Mouse (Mus musculus) adrenal gland, postnatal 4 days (tissue): ENCODE results near the gene Ptprn2. TPM values are rescaled to one million over a fixed set of nuclear protein-coding genes. Genes with fewer than 3 reads are reported as not detected.
A peak's percentile ranks its signal among the peaks of the same experiment; 100 is the strongest.

ENCODE experiments used
- DNase-seq, 2 experiments: peaks; one replicate each; pipeline ENCODE4 v3.0.0; 2021 to 2022; ENCODE audit warnings: low spot score in 2 of 2, mixed read lengths in 2 of 2
- total RNA-seq, 2 experiments: library from RNA; stranded (reverse); gene quantifications; 2 replicates each; pipeline ENCODE4 v1.2.3; 2021

Ptprn2 gene
- total RNA-seq, 2 experiments from 2014 or later = 22.2 to 28.1 TPM

DNA sequence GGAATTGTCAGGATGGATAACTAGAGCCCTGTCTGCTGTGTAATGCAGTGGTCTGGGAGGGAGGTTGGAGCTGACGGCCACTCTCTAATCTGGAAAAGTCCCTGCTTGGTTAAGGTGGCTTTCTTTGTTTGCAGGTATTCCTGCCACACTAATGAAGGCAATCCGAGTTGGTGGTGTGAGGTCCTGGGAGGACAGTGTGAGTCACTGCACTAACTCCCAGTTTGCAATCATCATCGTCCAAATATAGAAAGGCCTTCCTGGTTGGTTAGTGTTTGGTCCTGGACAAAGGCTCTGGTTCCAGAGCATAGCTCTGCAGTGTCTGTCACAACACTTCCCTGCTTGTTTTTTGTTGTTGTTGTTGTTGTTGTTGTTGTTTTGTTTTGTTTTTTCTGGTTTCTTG, 102.0 kb downstream of the Ptprn2 start:
- no peak for DNase-seq

DNA sequence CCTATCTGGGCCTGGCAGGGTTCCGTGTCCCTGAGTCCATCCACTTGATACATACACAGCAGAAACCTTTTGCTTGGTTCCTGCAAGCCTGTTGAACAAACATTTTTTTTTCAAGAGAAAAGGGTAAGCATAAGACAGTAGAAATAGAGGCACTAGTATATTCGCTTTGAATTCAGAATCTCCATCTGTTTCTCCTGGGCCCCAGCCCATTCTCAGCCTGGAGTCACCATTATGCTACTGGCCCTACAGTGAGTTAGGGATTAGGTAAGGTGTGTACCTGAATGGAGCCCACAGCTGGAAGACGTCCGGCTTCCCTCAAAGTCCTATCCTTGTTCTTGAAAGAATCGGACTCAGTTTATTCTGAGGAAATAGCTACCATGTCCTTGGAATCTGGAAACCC, 104.6 kb downstream of the Ptprn2 start:
- DNase-seq = no peak

DNA sequence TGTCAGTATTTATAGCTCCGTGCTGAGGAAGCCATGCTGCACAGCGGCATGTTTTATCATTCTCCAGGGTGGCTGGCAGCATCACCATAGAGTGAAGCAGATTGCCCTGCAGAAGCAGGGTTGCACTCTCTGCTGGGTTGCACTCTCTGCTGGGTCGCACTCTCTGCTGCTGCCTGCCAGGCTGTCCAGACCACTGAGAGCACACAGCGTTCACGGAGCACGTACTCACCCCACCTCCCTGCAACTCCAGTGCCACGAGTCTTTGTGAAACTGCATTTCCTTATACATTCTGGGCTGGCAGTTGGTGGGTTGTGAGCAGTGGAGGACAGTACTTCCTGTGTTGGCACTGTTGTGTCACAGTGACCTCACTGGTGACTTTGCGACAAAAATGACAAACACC, 108.9 kb downstream of the Ptprn2 start:
- DNase-seq = no peak

DNA sequence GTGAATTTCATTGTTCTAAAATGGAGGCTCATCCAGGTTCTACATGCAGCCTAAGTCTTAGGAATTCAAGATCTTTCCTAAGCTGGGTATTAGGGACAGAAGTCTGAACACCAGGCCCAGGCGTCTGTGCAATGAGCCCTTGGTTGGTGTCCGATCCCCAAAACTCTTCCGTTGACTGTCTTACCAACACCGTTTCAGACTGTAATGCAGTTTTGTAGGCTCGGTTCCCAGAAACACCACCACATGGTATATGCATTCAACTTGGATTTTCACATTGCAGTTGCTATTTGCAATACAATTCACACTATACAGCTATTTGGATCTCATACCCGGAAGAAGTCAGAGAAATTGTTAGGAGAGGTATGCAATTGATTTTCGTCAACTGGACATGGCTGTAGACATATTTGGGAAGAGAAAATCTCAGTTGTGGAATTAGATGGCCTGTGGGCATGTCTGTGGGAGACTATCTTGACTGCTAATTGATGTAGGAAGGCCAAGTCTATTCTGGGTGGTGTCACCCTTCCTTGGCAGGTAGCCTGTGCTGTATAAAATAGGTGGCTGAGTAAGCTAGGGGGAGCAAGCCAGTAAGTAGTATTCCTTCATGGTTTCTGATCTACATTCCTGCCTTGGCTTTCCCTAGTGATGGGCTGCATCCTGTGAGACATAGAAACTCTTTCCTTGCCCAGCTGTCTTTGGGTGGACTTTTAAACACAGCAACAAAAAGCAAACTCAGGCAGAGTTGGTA, 109.5 kb downstream of the Ptprn2 start:
- no peak for DNase-seq

DNA sequence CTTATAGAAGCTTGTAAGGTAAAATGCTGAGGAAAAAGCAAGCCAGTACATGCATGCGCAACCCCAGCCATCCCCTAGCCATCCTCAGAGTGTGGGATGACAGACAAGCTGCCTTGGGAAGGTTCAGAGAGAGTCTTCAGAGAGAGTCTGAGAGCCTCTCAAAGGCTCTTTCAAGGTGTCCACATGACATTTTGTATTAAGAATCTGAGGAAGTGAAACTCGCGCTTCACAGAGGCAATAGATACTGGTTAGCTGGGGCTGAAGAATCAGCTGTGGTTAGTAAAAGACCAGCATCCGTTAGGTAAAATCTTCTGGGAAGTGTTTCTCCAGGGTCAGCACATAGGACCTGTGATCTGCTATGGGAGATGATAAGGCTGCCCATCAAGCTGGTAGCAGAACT, 110.2 kb downstream of the Ptprn2 start:
- no peak for DNase-seq

DNA sequence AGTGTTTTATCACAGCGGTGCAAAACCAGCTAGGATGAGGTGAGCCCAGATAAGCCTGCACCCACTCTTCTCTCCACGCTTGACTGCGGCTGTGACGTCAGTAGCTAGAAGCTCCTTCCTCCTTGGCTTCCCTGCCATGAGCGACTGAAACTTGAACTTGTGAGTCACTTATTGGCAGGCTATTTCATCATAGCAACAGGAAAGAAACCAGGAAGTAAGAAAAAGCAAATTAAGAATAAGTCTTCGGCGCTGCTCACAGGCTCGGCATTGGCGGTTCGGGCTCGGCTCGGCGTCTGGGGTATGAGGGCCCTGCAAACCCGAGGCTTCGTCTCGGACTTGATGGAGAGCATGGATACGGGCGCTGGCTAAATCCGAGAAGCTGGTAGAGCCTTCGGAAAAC, 111.5 kb downstream of the Ptprn2 start:
- no peak for DNase-seq

DNA sequence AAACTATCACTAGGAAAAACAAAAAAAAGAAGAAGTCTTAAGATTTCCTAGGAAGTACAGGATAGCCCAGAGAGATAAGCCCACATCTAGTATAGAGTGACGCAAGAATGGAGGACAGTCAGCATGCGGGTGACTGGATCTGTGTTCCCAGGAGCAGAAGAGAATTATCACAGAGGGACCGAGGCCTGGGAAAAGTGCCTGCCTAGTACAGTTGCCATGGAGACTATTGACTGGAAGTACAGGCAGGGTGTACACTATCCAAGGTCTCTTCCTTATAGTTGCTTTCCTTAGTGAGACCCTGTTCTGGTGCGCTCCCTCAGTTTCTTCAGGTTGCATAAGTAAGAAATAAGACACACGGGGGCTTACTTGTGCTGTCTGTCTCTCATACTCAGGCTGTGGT, 112.2 kb downstream of the Ptprn2 start:
- no peak for DNase-seq

DNA sequence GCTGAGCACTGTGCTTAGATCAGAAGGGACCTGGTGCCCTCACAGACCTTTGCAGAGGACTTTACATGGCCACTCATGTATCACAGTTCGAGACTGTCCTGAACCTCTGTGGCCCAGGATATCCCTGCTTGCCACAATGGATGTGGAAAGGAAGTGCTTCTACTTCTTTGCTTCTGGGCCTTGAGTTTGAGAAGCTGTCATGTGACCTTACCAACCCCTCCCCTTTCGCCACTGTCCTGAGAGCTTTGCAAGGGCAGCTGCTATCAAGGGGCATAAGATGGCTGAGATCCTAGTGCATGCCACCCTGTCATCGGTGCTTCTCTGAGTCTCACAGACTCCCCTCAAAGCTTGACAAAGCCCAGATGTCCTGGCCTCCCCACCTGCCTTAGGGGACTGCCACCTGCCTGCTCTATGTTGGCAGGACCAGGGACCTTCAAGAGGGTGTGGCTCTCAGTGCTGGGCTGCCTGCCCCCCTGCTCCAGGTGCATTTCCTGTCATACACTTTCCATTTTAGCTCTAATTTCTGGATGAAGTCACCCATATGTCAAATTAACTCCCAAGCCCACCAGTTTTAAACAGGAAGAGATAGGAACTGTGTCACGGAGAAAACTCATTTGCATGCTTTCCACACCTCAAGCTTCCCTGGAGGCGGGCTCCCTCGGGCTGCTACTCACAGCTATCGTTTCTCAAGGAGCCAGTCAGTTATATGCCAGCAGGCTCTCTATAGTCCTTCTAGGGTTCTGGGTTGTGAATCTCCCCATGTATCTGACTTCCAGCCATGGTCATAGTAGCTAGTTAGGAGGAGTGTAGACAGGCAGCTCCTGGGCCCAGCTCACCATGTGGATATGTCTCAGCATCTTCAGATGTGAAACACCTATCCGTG, 112.8 kb downstream of the Ptprn2 start:
- no peak for DNase-seq

DNA sequence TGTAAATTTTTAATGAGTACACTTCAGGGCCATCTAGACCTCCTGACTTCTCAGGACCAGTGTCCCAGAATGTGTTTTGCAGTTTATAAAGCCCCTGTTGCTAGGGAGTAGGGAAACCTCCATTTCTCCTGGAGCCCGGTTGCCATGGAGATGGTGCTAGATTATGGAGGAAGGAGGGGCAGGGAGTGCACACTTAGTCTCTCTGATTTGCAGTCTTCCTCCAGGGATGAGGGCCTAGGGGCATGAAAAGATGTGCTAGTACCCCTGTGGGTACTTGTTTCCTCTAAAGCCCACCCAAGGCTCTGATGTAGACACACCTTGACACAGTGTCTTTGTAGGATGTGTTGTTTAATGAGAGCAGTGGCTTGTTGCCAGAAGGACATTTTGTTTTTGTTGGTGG, 114.0 kb downstream of the Ptprn2 start:
- no peak for DNase-seq

DNA sequence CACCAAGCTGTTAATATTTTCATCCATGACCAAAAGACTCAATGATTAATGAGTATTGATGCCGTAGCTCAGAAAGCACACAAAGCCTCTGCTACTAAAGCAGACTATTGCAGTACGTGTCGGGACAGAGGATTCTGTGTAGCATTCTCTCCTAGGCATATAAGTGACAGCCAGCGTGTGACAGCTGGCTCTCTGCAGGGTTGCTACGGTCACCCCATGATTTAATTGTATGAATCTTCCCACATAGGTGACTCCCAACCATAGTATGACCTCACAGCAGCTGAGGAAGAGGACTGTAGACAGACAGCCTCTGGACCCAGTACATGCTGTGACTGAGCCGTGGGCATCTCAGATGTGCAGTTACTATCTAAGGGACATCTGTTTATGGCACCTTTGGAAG, 114.5 kb downstream of the Ptprn2 start:
- DNase-seq = no peak

DNA sequence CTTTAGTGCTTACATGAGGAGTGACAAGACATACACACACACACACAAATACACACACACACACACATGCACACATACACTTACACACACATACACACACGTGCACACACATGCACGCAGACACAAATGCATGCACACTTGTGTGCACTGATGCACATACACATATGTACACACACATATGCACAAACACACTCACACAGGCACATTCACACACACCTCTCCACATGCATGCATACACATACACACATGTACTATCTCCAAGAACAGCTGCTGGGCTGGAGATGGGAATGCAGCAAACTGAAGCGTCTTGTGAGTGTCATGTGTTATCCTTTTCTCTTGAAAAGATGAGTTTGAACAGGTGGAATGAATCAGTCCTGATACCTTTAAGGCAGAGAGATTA, 115.9 kb downstream of the Ptprn2 start:
- no peak for DNase-seq

DNA sequence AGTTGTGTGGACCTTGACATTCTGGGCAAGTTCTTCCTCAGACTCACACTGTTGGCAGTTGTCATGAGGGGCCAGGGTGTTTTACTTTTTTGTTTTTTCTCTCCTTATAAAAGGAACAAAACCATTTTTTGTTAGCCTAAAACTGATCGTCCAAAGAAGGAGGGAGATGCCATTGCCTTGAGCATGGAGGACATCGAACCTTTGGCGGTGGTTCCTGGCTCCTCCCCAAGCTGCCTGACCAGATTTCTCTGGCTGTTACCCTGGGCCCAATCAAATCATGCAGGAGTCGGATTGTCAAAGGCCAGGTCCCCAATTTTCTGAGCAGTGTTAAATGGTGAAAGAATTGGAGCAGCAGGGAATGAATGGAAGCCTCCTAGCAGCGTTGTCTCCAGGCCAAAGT, 116.4 kb downstream of the Ptprn2 start:
- no peak for DNase-seq

DNA sequence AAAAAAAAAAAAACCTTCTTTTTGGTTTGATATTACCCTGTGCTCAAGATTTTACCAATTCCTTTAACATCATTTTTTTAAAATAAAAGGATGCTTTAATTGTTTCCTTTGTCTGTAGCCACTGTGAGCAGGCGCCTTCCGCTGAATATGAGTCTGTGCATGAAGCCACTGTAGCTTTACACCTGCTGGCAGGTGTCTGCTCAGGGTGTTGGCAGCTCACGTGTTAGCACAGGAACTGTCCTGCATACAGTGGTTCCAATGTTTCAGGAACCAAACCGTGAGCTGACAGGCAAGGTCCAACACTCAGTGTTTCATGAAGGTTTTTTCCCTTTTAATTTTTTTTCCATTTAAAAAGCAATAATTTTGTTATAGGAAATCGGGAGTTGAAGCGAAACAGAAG, 123.1 kb downstream of the Ptprn2 start:
- no peak for DNase-seq

DNA sequence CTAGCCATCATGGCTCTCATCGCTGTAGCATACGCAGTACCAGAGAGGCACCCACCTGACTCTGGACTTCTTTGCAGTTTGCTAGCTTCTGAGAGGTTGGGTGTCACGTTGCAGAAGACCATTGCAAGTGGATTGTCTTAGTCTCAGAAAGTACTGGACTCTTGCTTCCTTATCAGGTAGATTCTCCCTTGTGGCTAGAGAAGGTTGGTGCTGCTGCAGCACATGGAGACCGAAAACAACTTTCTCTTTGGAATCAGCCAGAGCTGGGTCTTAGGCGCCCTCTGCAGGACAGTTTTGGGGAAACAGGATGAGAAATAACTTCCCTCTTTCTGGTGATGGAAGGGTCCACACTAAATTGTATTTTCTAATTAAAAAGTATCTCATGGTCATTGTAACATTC, 134.3 kb downstream of the Ptprn2 start:
- DNase-seq = peak; percentile 24 to 38

DNA sequence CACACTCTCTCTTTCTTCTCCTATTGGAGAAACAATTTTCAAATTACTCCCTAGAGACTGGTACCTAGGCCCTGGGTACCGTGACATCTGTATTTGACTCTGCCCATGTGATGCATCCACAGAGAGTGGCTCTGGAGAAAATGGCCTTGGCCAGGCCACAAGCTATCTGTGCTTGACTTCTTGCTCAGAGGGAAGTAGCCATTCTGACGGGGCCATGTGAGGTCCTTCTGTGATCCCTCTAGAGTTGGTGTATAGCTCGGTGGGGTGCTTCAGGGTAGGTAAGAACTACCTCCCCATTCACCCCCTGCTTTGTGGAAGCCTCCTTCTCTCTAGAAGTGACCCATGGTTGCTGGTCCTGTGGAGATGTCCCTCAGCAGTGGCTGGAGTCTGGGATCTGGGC, 134.8 kb downstream of the Ptprn2 start:
- DNase-seq = no peak

DNA sequence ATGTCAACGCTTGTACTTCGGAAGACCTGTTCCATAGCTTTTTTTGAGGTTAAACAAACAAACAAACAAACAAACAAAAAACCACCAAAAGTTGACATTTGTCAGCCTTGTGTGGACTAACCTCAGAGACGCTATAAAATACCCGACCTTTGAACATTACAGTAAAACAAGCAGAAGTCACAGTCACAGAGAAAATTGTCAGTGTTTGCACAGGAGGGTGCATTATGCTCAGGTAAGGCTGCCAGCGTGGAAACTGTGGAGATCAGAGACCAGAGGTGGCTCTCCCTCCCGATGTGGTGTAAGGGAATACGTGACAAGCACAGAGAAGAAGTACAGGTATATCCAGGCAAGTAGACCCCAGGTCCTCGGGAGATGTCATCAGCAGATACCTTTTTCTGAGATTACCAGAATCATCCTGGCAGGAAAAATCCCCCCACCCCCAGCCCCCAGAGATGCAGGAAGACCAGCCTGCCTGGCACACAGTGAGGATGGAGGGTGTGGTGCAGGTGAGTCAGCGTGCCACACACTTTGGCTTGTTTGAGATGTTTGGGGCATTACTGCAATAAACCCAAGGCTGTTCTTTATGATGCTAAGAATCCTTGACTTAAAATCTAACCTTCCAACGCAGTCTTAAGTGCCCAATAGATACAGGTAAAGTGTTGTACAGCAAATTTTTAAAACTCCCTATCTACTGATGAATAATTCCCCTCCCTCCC, 136.0 kb downstream of the Ptprn2 start:
- no peak for DNase-seq

DNA sequence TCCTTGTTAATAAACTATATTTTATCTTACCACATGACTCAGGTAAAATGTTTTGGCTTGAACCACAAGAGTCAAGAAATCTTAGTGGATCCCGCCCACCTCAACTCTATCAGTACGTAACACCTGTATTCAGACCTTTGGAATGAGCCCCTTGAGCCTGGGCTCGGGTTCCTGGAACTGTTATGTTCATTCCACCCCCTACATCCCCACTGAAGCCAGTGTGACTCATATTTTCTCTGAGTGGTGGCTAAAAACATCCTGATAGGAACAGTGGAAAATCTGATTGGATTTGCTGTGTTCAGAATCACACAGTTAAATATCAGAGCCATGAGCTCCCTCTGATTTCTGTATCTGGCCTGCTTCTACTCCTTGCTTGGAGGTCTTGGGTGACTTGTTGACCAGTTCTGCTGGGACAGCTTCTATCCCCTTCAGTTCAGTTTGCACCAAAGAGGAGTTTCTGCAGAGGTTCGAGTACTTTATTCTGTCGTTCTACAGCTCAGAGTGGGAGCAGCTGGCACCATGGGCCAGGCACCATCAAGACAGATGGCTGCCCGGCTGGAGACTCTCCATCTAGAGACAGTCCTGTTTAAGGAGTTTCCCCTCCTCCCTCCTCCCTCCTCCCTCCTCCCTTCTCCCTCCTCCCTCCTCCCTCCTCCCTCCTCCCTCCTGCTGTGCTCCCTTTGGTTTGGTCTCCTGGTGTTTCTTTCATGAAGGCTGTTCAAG, 137.3 kb downstream of the Ptprn2 start:
- DNase-seq = no peak

DNA sequence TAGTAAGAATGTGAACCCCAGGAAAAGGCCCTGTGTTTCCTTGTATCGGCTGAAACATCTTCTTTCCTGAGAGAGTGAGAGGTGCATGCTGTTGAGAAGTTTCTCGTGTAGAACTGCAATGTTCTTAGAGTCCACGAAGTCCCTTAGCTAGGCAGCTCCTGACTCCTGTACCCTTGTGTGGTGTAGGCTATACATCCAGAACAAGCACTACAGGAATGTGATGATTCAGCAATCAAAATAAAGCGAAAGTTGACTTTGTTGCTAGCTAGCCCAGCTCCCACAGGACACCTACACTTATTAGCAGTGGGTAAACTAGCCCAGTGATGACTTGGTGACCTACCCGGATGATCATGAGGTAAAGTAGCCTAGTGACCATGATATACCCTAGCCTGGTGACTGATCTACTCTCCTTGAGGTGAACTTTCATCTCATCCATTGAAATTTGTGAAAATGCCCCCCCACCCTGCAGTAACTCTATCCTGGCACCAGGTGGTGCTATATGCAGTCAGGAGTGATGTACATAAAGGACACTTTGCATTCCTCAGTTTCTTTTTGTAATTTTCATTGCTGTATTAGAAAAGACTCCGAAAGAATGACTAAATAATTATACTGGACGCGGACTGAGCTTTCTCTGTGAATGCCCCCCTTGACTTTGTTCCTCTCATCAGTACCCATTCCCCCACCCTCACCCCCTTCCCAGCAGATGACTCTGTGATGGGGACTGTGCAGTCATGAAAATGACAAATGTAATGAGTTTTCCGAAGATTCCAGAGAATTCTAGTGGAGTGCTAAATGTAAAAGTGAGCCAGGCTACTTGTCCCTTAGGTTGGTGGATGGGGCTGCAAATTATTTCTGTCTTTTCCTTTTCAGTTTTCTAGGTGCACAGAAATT, 140.1 kb downstream of the Ptprn2 start:
- no peak for DNase-seq

DNA sequence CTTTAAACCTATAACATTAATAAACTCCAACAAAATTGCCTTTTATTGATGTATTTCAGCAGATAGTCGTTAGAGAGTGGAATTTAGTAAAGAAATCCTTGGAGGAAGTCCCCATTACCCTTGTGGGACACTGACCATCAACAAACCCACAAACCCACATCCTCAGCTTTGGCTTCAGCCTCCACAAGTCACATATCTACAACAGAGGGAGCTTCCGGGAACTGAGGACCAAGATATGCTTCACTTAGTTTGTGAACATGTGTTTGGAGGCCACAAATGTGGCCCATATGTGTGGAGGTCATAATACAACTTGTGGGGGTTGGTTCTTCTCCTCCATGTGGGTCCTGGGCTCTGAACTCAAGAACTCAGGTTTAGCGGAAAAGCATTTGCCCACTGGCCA, 143.5 kb downstream of the Ptprn2 start:
- no peak for DNase-seq

DNA sequence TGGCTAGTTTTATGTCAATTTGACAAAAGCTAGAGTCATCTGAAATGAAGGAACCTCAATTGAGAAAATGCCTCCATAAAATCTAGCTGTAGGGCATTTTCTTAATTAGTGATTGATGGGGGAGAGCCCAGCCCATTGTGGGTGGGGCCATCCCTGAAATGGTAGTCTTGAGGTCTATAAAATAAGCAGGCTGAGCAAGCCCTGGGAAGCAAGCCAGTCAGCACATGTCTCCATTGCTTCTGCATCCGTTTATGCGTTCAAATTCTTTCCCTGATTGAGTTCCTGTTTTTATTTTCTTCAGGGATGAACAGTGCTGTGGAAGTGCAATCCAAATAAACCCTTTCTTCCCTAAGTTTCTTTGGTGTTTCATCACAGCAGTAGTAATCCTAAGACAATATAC, 152.0 kb downstream of the Ptprn2 start:
- no peak for DNase-seq
